Mouse (Mus musculus): ENCODE results near the gene Tulp3.
A peak's percentile ranks its signal among the peaks of the same experiment; 100 is the strongest.

Tulp3 gene

GRCm38 (mm10) chr6:128295876-128296749 lies 59.5 kb downstream of the Tulp3 start:
- peak; percentile 85 for DNase-seq

- no peak for DNase-seq
These were observed 64.4 kb downstream of the Tulp3 start for GRCm38 (mm10) chr6:128291284-128291683.

- DNase-seq = no peak
These were observed 67.0 kb downstream of the Tulp3 start for GRCm38 (mm10) chr6:128288681-128289080.

- peak; percentile 72 for DNase-seq
These were observed 69.7 kb downstream of the Tulp3 start for GRCm38 (mm10) chr6:128285792-128286430.

GRCm38 (mm10) chr6:128282126-128282525 lies 73.5 kb downstream of the Tulp3 start:
- DNase-seq = no peak

- DNase-seq = no peak
These were observed 75.0 kb downstream of the Tulp3 start for GRCm38 (mm10) chr6:128280472-128281145.

GRCm38 (mm10) chr6:128279608-128280007 lies 76.0 kb downstream of the Tulp3 start:
- no peak for DNase-seq

GRCm38 (mm10) chr6:128279099-128279498 lies 76.6 kb downstream of the Tulp3 start:
- DNase-seq = no peak

GRCm38 (mm10) chr6:128277132-128278085 lies 78.2 kb downstream of the Tulp3 start:
- DNase-seq = no peak

- DNase-seq = no peak
These were observed 79.3 kb downstream of the Tulp3 start for GRCm38 (mm10) chr6:128276349-128276748.

- DNase-seq = peak; percentile 26
These were observed 80.1 kb downstream of the Tulp3 start for GRCm38 (mm10) chr6:128275506-128276064.

- no peak for DNase-seq
These were observed 82.1 kb downstream of the Tulp3 start for GRCm38 (mm10) chr6:128273507-128273906.

- no peak for DNase-seq
These were observed 82.9 kb downstream of the Tulp3 start for GRCm38 (mm10) chr6:128272754-128273153.

All from kidney, postnatal 14 days (tissue).